In the genomic region with DNA sequence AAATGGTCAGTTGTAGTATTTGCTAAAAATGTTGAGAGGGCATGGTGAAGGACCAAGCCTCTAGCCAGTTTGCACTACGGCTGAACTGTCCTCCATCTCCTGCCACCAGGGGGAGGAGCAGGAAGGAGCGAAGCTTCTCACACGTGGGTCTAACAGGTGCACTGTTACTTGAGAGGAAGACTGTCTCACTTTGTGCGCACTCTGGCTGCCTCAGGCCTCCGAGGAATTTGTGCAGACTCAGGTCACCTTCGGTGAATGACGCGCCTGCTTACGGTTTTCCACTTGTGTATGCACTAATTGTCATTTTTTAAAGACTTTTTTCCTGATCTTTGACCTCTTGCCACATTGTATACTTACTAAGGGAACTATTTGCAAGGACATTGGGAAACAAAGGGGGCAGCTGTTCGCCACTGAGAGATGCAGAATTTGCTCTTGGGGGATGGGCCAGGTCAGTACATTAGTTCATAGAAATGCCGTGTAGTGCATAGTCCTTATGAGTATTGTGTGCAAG, we compare ENCODE assay signal across 8 mouse cellular contexts.
DNase-seq lines count a peak whose midpoint lies in the region; ATAC-seq and TF ChIP-seq lines count a peak whose summit lies in the region.

No protein-coding gene starts in this region.

- H3K9ac ChIP-seq in heart, postnatal 0 days (replicated peaks; ENCODE audit: low read depth, low read length) = no peak overlapping the region
- no peak overlapping the region for H3K9ac ChIP-seq in ES-Bruce4 (ENCODE audit: low read depth, poor library complexity, severe bottlenecking)

- H3K27ac ChIP-seq in heart, postnatal 0 days (ENCODE audit: low read depth) = no peak overlapping the region
- H3K27ac ChIP-seq in ES-Bruce4 (ENCODE audit: insufficient read depth, low read length) = no peak overlapping the region

- no peak overlapping the region for H3K4me2 ChIP-seq in heart, postnatal 0 days (ENCODE audit: low read depth, low read length)

- no peak for TF ChIP-seq POLR2A in ES-Bruce4 (IDR thresholded peaks at IDR 0.05; ENCODE audit: insufficient read depth, low read length)

- ATAC-seq in heart, postnatal 0 days (ENCODE audit: insufficient read depth, low read depth) = no peak

- peak; percentile 56 for TF ChIP-seq CTCF in heart, postnatal 0 days (IDR thresholded peaks at IDR 0.05; ENCODE audit: low read depth)
- peak; percentile 72 for TF ChIP-seq CTCF in ES-Bruce4 (IDR thresholded peaks at IDR 0.05; ENCODE audit: low read depth, low read length)

- 74% methylated on average over 11 of the region's 11 CpGs for WGBS in heart, postnatal 0 days

- H3K27me3 ChIP-seq in heart, postnatal 0 days (ENCODE audit: control insufficient read depth, insufficient read depth, low read length) = no peaks in the 10 kb centered on the region
- H3K27me3 ChIP-seq in ES-Bruce4 (ENCODE audit: control insufficient read depth, insufficient read depth, low read length, poor library complexity, severe bottlenecking) = no peaks in the 10 kb centered on the region

- H3K4me1 ChIP-seq in heart, postnatal 0 days (ENCODE audit: control insufficient read depth, insufficient read depth) = no peaks in the 10 kb centered on the region
- H3K4me1 ChIP-seq in ES-Bruce4 (ENCODE audit: control insufficient read depth, insufficient read depth, low read length) = no peaks in the 10 kb centered on the region

- H3K9me3 ChIP-seq in heart, postnatal 0 days (replicated peaks; ENCODE audit: control insufficient read depth, low read length) = no peaks in the 10 kb centered on the region
- H3K9me3 ChIP-seq in ES-Bruce4 (replicated peaks; ENCODE audit: control insufficient read depth, insufficient read depth, low read length, poor library complexity, severe bottlenecking) = no peaks in the 10 kb centered on the region

- DNase-seq in heart, postnatal 0 days (ENCODE audit: low spot score) = no peak
- no peak for DNase-seq in heart, adult 8-10 months (ENCODE audit: low spot score)
- peak; percentile 71 for DNase-seq in gastrocnemius, adult 18-20 months (ENCODE audit: low spot score)
- peak; percentile 64 to 70 for DNase-seq in lung, adult 18-20 months
- peak; percentile 19 to 63 for DNase-seq in thymus, postnatal 10 days (ENCODE audit: low spot score in 2 of 2)
- no peak for DNase-seq in natural killer cell, adult 2 months (ENCODE audit: low spot score in 2 of 2)
- DNase-seq in T-cell, adult 2 months (ENCODE audit: low spot score) = no peak

- H3K4me3 ChIP-seq in heart, postnatal 0 days (ENCODE audit: low read depth, low read length) = no peak overlapping the region
- no peak overlapping the region for H3K4me3 ChIP-seq in ES-Bruce4 (ENCODE audit: low read depth, low read length)

- no peak for TF ChIP-seq EP300 in heart, postnatal 0 days (IDR thresholded peaks at IDR 0.05; ENCODE audit: low read depth)
- TF ChIP-seq EP300 in ES-Bruce4 (IDR thresholded peaks at IDR 0.05; ENCODE audit: insufficient read depth, low read depth, low read length) = 0 out of 2 replicates have a peak, but pooled peaks have one; percentile 39

- H3K36me3 ChIP-seq in heart, postnatal 0 days (replicated peaks; ENCODE audit: control insufficient read depth, insufficient read depth, low read length) = peaks cover 79% of the 10 kb centered on the region
- peaks cover 23% of the 10 kb centered on the region for H3K36me3 ChIP-seq in ES-Bruce4 (ENCODE audit: control insufficient read depth, insufficient read depth, low read length, poor library complexity, severe bottlenecking)

Comparison
In these comparisons a context has a peak if more than half of its experiments do, and no peak if none do; other contexts are left out.
1. DNase-seq: peak in gastrocnemius, adult 18-20 months (single experiment), lung, adult 18-20 months (2 of 2) and thymus, postnatal 10 days (2 of 2); none in heart, postnatal 0 days (single experiment), heart, adult 8-10 months (single experiment), natural killer cell, adult 2 months (0 of 2) and T-cell, adult 2 months (single experiment).